Mouse (Mus musculus): ENCODE data around the gene Olfr149.
"Not testable (repeated sequence)": the region's sequence is repeated elsewhere in the genome, so short reads cannot be mapped to it uniquely, and the experiment has no call there.

The Olfr149 gene

GRCm38 (mm10) chr9:39707017-39707416 lies at the start of gene Olfr149:
Gene Olfr149 (minus strand): TSS chr9:39707117.
- no peak for DNase-seq (ENCODE audit: low read depth, low spot score)

GRCm38 (mm10) chr9:39746428-39746827 lies 39.5 kb upstream of the Olfr149 start:
- DNase-seq (ENCODE audit: low read depth, low spot score): no peak

GRCm38 (mm10) chr9:39745949-39746348 lies 39.0 kb upstream of the Olfr149 start, which contains the start of gene Olfr967:
Gene Olfr967 (plus strand): TSS chr9:39746249.
- no peak for DNase-seq (ENCODE audit: low read depth, low spot score)

DNA sequence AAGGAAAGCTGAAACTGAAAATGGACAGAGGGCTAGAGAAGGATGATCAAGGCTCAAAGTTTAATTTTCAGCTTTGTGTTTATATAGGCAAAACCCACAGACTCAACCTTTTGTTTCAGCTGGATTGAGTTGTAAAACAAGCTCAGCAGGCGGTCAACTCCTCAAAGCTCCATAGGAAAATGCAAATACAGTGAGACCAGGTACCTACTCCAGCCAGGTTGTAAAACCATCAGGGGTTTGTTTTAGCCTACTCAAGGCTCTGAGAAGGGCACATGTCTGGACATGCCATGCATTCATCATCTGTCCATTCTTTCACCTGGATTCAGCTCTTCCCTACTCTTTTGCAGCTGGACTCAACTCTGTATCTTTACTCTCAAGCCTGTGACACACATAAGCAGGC lies 33.8 kb upstream of the Olfr149 start:
- no peak for DNase-seq (ENCODE audit: low read depth, low spot score)

GRCm38 (mm10) chr9:39730678-39731077 lies 23.8 kb upstream of the Olfr149 start, which contains the start of gene Olfr150:
Gene Olfr150 (plus strand): TSS chr9:39730978.
- no peak for DNase-seq (ENCODE audit: low read depth, low spot score)

- no peak for DNase-seq (ENCODE audit: low read depth, low spot score)
Measured at GRCm38 (mm10) chr9:39711053-39711452, 4.1 kb upstream of the Olfr149 start, which contains the start of gene Olfr965. Gene Olfr965 (plus strand): TSS chr9:39711353.

- no peak for DNase-seq (ENCODE audit: low read depth, low spot score)
Measured at GRCm38 (mm10) chr9:39708958-39709357, 2.0 kb upstream of the Olfr149 start.

GRCm38 (mm10) chr9:39701123-39701522 lies 5.8 kb downstream of the Olfr149 start:
- not testable (repeated sequence) for DNase-seq (ENCODE audit: low read depth, low spot score)

GRCm38 (mm10) chr9:39679280-39679679 lies 27.6 kb downstream of the Olfr149 start:
- no peak for DNase-seq (ENCODE audit: low read depth, low spot score)

DNA sequence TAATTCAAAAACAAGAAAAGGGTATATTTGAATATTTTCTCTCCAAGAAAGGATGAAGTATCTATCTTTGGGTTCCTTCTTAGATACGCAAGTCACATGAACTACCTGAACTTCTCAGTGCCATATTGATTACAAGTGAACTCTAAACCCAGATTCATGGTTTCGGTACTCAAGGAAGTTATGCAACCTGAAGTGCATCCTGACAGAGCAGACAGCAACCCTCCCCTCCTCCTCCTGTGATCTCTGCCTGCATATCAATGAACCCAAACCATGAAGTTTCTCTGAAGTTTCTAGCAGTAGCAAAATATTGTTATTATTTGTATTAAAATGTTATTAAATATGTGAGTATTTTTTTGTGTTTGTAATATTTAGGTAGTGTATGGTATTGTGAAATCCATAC lies 28.4 kb downstream of the Olfr149 start:
- no peak for DNase-seq (ENCODE audit: low read depth, low spot score)

DNA sequence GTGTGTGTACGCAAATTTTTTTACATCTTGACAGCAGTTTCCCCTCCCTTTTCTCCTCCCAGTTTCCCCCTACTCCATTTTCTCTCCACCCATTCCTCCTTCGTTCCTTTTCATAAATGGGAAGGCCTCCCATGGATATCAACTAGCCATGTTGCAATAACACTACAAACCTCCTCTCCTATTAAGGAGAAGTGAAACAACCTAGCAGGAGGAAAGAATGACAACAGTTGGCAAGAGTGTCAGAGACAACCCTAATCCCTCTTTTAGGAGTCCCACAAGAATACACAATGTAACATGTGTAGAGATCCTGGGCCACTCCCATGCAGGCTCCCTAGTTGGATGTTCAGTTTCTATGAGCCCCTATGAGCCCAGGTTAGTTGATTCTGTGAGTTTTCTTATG lies 32.1 kb downstream of the Olfr149 start:
- DNase-seq (ENCODE audit: low read depth, low spot score): no peak

DNA sequence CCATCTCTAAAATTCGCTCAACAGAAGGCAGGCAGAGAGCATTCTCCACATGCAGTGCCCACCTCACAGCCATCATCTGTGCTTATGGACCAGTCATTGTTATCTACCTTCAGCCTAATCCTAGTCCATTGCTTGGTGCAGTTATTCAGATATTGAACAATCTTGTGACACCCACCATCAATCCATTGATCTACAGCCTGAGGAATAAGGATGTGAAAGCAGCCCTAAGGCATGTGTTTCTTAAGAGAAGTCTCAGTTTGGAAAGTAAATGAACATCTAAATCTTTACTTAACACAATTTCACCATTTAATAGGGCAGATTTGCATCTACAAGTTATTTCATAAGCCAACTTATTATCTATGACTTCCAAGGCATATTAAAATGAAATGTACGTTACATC lies 37.2 kb downstream of the Olfr149 start:
- no peak for DNase-seq (ENCODE audit: low read depth, low spot score)

DNA sequence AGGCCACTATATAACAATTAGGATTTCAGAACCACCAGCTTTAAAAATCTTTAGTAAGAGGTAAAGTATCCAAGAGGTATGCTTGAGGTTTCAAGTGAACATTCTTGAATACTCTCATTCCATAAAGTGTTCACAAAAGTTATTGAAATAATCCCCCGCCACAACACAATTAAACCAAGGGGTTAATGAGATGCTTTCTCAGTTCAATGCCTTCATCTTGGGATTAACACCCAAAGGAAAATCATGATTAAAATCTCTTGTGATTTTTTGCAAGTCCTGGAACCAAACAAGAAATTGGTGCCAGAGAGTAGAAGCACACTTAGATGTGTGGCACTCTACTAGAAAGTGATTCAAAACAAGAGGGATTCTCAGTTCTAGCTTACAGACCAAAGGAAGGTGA lies 40.0 kb downstream of the Olfr149 start, which contains the start of gene Olfr963:
Gene Olfr963 (plus strand): TSS at position 301 of the 400 bp plus-strand sequence.
- no peak for DNase-seq (ENCODE audit: low read depth, low spot score)

DNA sequence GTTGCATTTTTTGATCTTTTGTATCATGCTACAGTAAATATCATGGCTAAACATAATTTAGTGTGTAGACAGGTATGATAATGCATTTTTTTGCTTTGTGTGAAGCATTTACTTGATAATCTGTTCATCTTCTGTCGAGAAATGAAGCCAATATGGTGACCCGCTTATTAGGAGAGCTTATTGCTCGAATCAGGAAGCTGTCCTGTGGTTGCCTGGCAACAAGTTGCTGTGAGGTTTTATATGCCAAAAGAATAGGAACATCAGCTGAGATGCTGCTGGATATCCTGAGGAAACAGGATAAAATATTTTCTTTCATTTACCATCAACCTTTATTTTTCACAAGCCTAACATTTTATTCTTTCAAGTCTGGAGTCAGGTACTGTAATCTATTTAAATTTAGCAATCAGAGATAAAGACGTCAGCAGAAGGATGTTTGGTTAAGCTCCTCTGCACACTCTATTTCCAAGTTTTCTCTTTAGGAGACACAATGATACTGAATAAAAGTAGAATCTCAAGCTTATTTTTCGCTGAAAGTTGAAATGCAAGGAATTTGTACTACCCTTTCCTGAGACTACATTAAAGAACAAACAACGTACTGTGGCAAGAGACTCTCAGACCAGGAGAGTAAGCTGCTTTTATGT lies 52.0 kb downstream of the Olfr149 start:
- no peak for DNase-seq (ENCODE audit: low read depth, low spot score)

Measured in mesoderm, embryonic 11.5 days (tissue).